Mouse (Mus musculus) T-cell, adult 2 months (primary cell): Measurements from ENCODE around the gene Plcl2.
A peak's percentile ranks its signal among the peaks of the same experiment; 100 is the strongest.
"Not testable (repeated sequence)": the region's sequence is repeated elsewhere in the genome, so short reads cannot be mapped to it uniquely, and the experiment has no call there.

Experiments used
- DNase-seq: peaks from one replicate; pipeline ENCODE4 v3.0.0; 2022; ENCODE audit warnings: low spot score

Gene Plcl2

DNA sequence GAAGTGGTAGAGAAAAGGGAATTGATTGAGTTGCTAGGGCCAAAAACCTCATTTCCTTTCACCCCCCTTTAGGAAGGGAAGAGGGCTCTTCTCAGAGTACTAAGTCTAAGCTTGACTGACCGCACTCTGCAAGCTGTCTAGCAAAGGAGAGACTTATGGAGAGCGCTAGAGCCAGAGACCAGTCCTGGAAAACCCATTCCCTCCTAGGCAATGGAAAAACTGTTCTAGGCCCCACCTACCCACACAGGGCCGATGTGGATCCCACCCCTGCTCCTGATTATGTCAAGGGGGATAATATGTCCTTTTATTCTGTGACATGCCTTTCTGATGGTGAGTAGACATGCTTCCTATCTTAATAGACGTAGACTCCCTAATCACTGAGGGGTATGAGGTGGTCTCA lies 116.4 kb downstream of the Plcl2 start:
- no peak for DNase-seq

DNA sequence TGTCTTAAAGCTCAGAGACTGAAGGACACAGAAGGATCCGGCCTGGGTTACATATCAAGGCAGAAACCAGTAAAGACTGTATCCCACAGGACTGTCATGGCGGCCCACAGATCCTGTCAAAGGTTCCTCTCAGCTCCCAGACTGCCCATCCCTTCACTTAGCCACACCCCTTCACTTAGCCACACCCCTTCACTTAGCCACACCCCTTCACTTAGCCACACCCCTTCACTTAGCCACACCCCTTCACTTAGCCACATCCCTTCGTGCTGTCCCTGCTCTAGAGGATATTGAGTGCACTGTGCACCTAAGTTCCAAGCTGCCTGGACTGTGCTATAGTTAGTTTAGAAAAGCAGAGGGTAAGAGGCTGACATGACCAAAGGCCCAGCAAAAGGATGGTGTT lies 118.5 kb downstream of the Plcl2 start:
- DNase-seq: no peak

DNA sequence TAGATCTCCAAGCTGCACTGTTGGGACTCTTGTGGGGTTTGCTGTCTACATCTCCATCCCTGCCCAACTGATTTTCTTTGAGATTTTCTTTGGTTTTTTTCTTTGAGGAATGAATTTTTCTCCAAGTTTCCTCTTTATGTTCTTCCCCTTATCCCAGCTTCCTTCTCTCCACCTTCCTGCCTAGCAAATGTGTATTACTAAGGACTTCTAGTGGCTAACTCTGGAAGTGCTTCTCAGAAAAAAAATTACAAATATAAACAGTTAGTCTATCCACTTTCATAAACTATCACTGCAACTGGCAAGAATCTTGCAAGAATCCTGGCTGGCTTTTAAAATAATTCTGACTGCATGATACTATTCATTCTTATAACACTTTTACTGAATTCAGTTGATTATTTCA lies 119.5 kb downstream of the Plcl2 start:
- no peak for DNase-seq

DNA sequence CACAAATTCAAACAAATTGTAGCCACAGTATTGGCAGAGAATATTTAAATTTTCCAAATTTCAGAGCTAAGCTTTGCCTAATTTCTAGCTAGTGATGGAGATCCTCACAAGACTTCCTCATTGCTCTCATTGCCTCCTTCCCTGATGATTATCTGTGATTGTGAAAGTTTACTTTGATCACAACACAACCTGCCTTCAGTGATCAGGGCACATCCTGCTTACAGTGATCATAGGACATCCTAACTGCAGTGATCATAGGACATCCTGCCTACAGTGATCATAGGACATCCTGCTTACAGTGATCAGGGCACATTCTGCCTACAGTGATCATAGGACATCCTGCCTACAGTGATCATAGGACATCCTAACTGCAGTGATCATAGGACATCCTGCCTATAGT lies 121.8 kb downstream of the Plcl2 start:
- DNase-seq: not testable (repeated sequence)

DNA sequence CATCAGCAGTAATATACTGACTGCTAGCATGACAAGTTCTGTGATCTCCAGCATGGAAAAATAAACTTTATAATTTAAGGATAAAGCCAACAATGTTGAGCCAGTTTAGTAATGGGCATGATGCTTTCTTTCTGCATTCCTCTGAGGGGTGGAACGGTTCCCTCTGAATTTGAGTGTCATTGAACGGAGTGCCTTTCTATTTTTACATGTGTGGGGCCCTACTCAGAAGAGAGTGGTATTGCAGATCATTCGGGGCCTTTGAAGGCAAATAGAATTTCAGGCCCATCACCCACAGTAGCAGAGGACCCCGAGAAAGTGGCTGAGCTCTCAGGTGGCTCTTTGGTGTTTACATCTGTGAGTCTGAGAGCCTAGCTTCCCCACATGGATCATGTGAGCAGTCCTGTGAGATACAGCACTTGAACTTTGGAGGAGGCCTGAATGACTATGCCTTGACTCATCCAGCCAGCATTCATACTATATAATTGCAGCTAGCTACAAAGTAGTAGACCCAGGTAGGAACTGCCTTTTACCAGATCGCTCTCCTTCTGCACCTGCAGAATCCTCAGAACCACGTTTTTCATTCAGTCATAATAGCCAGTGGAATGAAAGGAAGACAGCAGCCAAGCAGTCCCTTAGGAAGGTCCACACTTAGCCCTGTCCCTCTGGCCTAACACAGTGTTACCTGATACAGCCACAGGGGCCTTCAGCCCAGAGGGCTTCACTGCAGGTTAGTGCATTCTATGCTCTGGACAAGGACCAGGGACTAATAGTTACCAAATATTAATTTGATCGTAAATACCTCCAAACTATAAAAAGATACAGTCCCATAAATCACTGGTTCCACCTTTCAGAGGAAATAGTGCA lies 125.0 kb downstream of the Plcl2 start:
- no peak for DNase-seq

DNA sequence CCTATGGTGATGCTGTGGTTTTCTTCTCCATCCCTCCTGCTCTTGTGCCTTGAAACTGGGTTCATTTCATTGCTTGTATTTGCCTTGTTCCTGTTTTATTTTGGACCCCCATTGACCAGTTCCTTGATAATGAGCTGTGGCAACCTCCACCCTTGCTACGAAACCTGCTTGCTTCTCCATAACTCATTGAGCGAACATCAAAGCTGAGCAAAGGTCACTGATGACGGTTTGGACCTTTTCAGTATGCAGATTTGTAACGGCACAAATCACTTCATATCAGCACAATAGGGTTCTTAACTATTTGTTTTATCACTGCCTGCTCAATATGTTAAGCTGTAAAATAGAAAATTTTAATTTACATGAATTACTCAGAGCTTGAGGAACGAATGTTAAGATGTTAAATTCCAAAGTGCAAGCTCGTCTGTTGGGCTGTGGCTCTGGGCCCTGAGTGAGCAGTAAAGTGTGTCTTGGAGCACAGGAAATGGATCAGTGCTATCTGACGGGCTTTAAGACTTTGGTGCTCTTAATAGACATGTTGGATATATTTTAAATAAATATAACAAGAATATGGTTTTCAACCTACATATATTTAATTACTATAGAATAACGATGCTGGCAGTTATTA lies 126.9 kb downstream of the Plcl2 start:
- DNase-seq: no peak

DNA sequence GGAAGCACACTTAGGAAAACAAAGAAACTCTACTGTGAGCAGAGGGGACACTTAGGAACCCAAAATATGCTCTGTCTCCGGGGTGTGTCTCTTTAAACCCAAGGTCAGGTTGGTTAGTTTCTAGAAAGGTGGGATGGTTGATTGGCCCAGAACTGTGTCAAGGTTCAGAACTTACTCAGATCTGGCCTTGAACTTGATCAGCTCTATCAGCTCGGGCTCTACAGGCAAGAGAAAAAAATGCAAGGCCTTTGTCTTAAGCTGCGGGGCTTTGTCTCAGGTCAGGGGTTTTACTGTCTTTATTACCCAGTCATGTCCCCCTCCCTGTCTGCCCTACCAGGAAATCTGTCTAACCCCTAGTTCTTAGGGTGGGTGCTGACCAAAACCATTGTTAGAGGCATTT lies 129.6 kb downstream of the Plcl2 start:
- DNase-seq: no peak

DNA sequence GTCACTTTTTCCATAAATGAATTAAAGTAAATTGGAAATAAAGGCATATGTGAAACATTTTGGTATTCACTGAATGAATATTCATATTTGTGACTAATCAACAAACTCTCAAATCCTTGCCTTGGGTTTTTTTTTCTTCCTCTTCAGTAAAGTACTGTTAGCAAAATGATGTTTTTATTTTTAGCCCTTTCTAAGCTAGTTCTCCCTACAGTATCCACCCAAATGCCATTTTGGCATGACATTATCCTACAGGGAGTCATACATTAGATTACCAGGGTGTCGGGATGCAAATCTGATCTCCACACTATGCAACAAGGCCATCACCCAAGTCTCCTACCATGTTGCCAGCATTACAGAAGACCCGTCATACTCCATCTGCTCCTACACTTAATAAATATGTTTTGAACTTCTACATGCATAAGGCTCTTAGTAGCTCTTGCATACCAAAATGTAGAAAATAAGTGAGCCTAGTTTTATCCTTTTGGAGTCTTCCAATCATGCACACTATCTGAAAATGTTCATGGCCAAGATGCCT lies 131.9 kb downstream of the Plcl2 start:
- DNase-seq: no peak

DNA sequence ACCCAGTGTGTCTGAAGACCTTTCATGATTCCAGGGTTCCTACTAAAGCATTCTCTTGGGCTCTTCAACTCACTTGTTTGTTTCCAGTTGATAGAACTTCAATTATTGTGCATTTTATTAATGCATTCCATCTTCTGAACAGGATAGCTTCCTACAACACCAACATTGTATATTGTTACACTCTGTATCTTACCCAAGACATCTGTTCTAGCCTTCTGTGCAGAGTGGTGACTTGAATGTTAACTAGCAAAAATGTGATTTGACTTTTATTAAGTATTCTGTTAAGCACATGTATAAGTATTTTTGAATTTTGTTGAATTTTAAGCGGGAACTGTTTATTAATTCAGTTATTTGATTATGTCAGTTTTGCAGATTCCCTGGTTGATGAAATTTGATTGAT lies 132.7 kb downstream of the Plcl2 start:
- no peak for DNase-seq

DNA sequence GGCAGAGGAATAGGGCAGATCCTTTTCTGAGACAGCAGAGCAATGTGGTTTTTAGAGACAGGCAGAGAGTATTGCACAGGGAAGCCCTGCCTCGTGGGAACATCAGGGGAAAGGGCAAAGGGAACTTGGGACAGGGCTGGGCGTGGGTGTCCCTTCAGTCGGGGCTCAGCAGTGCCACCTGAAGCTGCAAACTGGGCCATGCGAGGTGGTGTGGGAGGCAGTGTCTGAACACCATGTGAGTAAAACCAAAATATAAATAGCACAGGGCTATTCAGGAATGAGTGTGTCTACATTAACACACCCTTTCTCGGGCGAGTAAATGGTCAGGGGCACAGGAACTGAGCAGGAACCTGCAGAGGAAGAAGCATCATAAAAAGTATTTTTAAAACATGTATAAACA lies 134.2 kb downstream of the Plcl2 start:
- DNase-seq: no peak

DNA sequence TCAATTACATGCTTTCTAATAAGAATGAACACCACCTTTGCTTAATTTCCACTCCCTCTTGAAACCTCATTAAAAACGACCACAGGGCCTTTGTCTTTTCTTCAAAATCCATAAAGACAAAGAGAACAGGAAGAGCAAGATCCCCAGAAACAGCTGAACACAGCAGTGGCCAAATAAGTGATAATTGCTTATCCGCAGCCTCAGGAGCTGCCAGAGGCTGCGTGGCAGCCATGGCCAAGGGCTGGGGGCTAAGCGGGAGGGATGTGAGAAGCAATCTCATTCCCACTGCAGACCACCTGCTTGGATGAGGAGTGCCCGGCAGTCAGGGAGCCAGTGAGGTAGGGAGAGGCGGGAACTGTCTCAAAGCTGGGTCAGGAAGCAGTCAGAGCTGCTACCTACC lies 134.8 kb downstream of the Plcl2 start:
- no peak for DNase-seq

DNA sequence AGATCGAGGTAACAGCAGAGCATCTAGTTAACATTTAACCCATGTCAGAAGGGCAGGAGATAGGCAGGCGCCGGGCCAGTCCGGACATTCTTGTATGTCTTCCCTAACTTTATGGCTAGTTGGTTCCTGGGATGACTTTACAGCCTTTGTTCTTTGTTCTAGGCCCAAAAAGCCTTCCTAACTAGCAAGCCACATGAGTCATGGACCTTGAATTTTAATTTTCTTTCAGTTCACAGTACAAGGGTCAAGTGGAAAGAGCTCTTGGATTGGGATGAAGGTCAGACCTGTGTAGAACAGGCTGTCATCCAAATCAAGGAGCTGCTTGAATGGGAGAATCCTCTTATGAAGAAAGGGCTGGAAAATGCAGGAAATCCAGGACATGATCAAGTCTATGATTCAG lies 138.9 kb downstream of the Plcl2 start:
- not testable (repeated sequence) for DNase-seq

DNA sequence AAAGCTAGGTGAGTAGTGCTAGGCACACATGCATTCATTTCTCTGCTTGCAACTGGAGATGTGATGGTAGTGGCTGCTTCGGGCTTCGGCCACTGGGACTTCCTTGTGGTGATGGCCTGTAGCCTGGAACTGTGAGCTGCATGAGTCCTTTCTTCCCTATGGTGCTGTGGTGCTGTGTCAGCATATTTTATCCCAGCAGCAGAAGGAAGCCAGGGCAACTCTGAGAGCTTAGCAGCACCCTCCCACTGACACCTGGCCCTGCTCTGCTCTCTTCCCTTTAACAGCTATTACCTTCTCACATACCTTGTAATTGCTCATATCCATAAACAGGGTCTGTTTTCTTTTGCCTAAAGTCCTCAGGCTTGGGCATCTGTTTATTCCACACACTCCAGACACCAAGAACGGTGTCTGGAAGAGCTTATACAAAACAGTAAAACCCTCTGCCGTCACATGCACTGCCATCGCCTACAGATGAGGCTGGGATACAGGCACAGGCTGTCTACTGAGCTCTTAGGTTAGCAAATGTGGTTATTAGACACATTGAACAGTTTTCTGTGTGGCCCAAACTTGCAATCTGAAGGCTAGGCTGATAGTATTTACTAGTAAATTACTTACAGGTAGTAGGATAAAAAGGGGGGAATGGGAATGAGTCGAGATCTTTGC lies 139.7 kb downstream of the Plcl2 start:
- DNase-seq: no peak

DNA sequence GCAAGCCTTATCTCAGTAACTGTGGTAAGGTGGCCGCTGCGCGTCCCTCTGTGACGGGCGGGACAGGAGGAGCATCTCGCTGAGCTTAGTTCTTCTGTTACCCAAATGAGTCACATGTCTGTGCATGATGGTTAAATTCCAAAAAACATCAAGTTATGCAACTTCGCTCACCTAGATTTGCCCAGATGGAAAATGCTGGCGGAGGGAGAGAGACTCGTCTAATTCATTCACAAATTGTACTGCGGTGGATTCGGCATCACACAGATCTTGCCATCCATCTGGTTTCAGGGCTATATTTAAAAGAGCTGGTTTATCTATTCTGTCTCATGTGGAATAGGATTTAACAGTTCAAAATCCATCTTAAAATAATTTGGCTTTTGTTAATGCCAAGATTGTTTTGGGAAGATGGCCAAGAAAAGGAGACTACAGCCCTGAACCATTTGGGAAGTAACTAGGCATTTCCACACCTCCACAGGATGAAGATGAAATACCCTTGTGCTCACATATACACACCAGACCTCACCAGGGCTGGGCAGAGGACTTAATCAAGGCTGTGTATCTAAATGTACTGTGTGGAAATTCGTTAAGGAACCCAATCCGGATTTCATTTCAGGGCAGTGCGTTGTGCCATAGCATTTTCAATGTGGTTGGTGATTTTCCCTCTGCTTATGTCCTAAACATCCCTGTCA lies 141.5 kb downstream of the Plcl2 start:
- DNase-seq: no peak

DNA sequence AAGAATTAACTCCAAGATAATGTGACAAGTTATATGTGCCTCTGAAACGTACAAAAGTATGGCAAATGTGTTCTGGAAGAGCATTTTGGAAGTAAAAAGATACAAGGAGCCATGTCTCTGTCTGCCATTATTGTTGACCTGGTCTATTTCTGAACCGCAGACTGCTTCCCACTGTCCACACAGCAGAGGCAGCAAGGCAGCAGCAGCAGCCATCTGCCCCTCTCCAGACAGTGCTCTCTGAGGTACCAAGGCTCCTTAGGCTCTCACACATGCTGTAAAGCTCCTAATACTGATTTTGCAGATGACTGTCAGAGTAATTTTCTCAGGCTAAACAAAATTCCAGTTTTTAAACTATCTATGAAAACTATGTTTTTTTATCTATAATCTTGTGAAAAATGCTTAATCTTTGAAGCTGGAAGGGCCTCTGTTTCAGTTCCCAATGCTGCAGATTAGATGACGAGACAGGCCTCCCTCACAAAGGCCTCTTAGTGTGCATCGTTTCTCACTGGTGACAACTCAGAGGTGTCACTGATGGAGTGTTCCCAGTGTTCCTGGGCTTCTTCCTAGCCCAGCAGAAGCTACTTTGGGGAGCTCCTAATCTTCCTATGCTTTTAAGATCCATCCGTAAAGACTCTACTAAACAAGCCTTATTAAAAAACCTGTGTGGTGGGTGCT lies 145.7 kb downstream of the Plcl2 start:
- DNase-seq: no peak

DNA sequence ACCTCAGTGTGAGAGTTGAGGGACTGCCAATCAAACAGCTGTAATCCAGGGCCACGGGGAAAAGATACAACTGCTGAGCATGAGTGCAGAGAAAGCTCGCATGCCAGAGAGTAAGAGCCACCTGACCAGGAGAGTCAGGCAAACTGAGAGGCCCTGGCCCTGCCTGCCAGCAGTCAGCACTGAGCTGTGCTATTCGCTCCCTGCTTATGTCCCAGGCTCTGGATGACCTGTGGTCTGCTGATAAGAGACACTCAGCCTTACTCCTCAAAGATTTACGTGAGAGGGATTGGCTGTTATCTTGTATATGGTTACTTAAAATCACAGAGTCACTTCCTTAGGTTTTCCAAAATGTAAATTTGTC lies 146.2 kb downstream of the Plcl2 start:
- DNase-seq: no peak

DNA sequence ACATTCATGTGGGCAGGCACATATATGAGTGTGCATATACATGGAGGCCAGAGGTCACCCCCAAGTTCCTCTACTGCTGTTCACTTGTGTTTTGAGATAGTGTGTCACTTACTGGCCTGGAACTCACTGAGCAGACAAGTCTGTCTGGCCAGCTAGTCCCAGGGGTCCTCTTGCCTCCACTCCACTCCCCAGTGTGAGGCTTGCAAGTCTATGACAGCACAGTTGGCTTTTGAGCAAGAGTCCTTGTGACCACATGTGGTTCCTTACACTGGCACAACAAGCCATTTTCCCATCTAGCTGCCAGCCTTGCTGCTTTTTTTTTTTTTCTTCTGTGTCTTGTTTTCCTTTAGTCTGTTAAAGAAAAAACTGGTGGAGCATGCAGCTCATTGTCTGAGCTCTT lies 148.1 kb downstream of the Plcl2 start:
- DNase-seq: peak; percentile 25

DNA sequence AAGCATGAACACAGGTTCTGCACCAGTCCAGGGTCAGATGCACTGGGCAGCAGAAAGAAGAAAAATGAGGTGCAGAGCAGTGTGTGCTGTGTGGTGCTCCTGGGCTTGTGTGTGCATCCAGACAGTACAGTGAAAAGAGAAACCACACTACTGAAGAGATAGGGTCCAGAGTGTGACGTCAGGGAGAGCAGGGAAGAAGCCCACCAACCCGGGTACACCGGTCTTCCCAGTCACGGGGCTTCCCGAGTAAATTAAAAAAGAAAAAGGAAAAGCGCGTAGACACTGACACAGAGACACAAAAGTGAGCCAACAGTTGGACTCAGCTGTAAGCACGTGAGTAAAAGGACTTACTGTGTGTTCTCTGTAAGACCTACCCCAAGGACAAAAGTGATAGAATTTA lies 149.7 kb downstream of the Plcl2 start:
- no peak for DNase-seq

DNA sequence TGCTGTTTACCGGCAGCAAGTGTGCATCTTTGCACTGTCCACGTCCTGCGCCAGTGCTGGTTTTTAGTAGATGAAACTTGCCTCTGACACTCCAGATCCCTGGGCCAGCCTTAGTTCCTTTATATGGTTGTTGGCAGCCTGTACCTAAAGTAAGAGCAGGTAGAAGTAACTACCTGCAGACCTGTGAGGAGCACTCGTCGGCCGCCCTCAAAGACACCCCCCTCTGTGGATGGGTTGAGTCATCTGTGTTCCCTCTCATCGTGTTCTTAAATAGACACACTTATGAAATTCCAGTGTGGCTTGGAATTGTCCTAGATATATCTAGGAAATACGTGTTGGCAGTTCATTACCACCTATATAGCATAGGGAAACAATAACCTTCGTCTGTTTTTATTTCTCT lies 158.4 kb downstream of the Plcl2 start:
- DNase-seq: no peak

DNA sequence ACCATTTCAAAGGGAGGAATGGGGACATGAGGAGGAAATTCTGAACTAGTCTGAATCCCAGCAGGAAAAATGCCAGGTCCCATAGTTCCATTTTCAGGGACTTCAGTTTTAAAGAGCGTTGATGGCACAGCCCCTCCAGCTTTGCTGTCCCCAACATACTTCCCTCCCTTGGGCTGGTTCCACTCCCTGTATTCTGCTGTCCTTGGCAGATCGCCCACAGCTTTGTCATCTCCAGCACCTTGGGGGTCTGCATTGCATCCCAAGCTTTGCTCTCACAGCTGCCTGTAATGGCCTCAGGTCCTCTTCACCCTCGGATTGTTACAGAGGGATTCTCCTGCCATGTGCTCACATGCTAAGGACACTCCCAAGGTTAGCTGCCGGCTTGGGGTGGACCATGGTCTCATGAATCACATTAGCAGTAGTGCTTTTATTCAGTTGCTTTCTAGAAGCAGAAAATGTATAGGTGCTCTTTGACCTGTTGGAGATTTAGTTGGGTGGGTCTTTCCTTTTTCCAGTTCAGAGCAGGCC lies 159.5 kb downstream of the Plcl2 start:
- DNase-seq: no peak

DNA sequence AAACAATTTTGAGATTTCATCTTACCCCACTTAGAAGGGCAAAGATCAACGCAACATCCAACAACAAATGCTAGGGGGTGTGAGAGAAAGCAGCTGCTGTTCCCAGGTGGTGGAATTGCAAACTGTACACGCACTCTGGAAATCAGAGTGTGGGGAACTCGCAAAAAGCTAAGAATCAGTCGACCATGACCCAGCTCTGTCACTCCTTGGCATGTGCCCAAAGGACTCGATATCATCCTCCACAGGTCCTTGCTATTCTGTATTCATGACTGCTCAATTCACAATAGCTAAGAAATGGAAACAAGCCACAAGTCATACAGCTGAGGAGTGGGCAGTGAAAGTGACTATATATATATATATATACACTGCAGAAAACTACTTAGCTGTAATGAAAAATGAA lies 162.2 kb downstream of the Plcl2 start:
- DNase-seq: no peak

DNA sequence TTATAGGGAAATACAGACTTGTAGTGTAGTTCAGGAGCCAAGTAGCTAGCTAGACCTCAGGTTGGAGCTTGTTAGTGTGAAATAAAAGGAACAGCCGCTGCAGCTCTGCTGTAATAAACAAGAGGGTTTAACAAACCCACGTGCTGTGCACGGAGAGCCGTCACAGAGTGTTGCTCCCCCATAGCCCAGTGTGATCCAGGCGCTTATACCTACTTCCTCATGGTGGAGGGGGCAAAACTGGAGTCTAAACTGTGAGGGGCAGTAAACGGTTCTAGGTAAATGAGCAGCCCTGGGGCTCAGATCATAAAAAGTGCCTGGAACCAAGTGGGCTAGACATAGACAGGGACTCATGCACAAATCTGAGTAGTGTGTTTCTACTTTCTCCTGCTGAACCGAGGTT lies 165.4 kb downstream of the Plcl2 start:
- DNase-seq: no peak
